Mouse (Mus musculus): Measurements from ENCODE around the gene Olfr1229.

Olfr1229 gene

GRCm38 (mm10) chr2:89287914-89288313 is at the start of gene Olfr1229:
Gene Olfr1229, minus strand, starts transcription at chr2:89288014.
- DNase-seq (ENCODE audit: low spot score) = no peak

- DNase-seq (ENCODE audit: low spot score) = no peak
Observed at GRCm38 (mm10) chr2:89329575-89329974, 41.8 kb upstream of the Olfr1229 start, which contains the start of gene Olfr1232. Gene Olfr1232, minus strand, starts transcription at chr2:89329675.

DNA sequence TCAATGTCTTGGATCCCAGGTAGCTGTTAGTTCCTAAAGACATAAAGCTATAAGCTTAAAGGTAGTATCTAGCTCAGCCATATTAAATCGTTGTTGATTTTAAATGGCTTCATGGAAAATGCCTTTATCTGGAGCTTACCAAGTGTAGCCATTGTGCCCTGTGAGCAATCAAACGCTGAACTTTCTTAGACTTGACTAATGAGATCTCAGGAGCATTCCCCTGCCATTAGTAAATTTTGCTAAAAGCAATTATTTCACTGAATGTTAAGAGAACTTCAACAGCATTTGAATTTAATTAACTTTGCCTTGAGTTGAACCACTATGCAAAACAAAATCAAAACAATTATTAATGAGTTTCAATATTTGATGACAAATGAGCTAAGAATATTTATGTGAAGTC is 19.2 kb upstream of the Olfr1229 start, which contains the start of gene Olfr1231:
Gene Olfr1231, minus strand, starts transcription at position 101 of the 400 bp plus-strand sequence.
- DNase-seq (ENCODE audit: low spot score) = no peak

DNA sequence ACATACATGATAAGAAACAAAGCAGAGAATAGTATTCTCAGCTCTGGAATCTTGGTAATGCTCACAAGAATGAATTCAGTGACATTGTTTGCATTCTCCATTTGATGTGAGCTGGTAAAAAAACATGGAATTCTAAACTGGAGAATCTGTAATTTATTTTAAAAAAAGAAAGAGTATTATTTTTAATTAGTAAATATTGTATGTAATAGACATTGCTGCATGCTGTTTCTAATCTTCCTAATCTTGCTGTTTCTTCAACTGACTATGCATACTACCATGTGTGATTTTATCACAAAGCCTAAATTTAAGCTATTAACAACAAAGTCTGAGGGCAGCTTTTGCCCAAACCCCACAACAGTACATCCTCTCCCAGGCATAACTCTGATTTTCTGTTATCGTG is 9.4 kb upstream of the Olfr1229 start, which contains the start of gene Olfr1230:
Gene Olfr1230, minus strand, starts transcription at position 101 of the 400 bp plus-strand sequence.
- DNase-seq (ENCODE audit: low spot score) = no peak

- DNase-seq (ENCODE audit: low spot score) = no peak
Observed at GRCm38 (mm10) chr2:89253962-89254361, 33.9 kb downstream of the Olfr1229 start, which contains the start of gene Olfr1228. Gene Olfr1228, minus strand, starts transcription at chr2:89254062.

Measured in MN1 (cell line).